In the genomic region with DNA sequence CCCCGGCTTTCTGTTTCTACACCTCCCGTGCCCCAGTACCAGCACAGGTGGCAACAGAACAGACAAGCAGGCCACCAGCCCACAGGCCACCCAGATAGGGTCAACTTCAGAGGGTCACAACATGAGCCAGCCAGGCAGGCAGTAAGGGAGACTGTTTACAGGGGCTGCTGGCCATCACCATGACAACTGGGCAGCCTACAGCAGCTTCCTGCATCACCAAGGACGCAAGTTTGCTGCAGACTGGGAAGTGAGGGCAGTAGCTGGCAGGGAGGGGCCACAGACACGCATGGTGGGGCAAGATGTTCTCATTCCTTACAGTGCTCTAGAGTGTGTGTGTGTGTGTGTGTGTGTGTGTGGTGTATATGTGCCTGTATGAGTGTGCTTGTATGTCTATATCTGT, we compare ENCODE assay signal across 8 mouse cellular contexts. TPM values are rescaled to one million over a fixed set of nuclear protein-coding genes. Genes with fewer than 3 reads are reported as not detected.
A peak's percentile ranks its signal among the peaks of the same experiment; 100 is the strongest.
DNase-seq lines count a peak whose midpoint lies in the region; ATAC-seq lines count a peak whose summit lies in the region.

No protein-coding gene starts in this region.

- 35% methylated on average over 4 of the region's 4 CpGs for WGBS in hindbrain, embryonic 10.5 days
- WGBS in midbrain, embryonic 13.5 days = 21% methylated on average over 4 of the region's 4 CpGs

- H3K4me2 ChIP-seq in midbrain, embryonic 13.5 days (replicated peaks) = no peak overlapping the region

- H3K27me3 ChIP-seq in hindbrain, embryonic 10.5 days (ENCODE audit: insufficient read depth, poor library complexity, severe bottlenecking) = no peaks in the 10 kb centered on the region
- H3K27me3 ChIP-seq in midbrain, embryonic 13.5 days = no peaks in the 10 kb centered on the region

- ATAC-seq in midbrain, embryonic 13.5 days = peak; percentile 72
- ATAC-seq in cerebellum, adult (ENCODE audit: insufficient number of reproducible peaks, low FRiP score, low TSS enrichment) = no peak

- no peaks in the 10 kb centered on the region for H3K9me3 ChIP-seq in hindbrain, embryonic 10.5 days
- no peaks in the 10 kb centered on the region for H3K9me3 ChIP-seq in midbrain, embryonic 13.5 days

- 0 out of 2 replicates have a peak overlapping the region, but pooled peaks have one; percentile 1 for H3K27ac ChIP-seq in hindbrain, embryonic 10.5 days
- no peak overlapping the region for H3K27ac ChIP-seq in midbrain, embryonic 13.5 days

- H3K36me3 ChIP-seq in hindbrain, embryonic 10.5 days = no peaks in the 10 kb centered on the region
- no peaks in the 10 kb centered on the region for H3K36me3 ChIP-seq in midbrain, embryonic 13.5 days

- H3K9ac ChIP-seq in midbrain, embryonic 13.5 days (replicated peaks) = 0 out of 2 replicates have a peak overlapping the region, but pooled peaks have one; percentile 11

- DNase-seq in heart, adult 11 months = peak; percentile 91
- no peak for DNase-seq in heart, adult 8-10 months (ENCODE audit: low spot score)
- DNase-seq in CD4-positive, CD25-positive, alpha-beta regulatory T cell, adult 2 months (ENCODE audit: low read depth, low spot score) = peak; percentile 64
- peak; percentile 62 for DNase-seq in hindbrain, embryonic 10.5 days (ENCODE audit: low spot score)
- DNase-seq in urinary bladder, postnatal 10 days (ENCODE audit: low spot score) = no peak
- no peak for DNase-seq in urinary bladder, postnatal 14 days (ENCODE audit: low spot score)

- peaks cover 47% of the 10 kb centered on the region for H3K4me1 ChIP-seq in hindbrain, embryonic 10.5 days (replicated peaks)
- peaks cover 30% of the 10 kb centered on the region for H3K4me1 ChIP-seq in midbrain, embryonic 13.5 days (replicated peaks)

- no peak overlapping the region for H3K4me3 ChIP-seq in hindbrain, embryonic 10.5 days
- no peak overlapping the region for H3K4me3 ChIP-seq in midbrain, embryonic 13.5 days (replicated peaks)

RNA-seq across cellular contexts. Expression of a gene that starts 18.8 kb away (rescaled TPM):
- 10 to 100 TPM; 29.2 to 47.0 (median 40.3) TPM for total RNA-seq in heart, adult 8-10 months (2022)
- 6.5 and 7.5 TPM in 2 replicates for polyA plus RNA-seq in hindbrain, embryonic 10.5 days (2016; fragmentation: Nextera tagmentation; extraction: Ambion mirVana)
- 6.0 and 7.8 TPM in 2 replicates for polyA plus RNA-seq in midbrain, embryonic 13.5 days (2015; fragmentation: Nextera tagmentation; extraction: Ambion mirVana)

Comparison
In these comparisons a context has a peak if more than half of its experiments do, and no peak if none do; other contexts are left out.
1. DNase-seq: peak in heart, adult 11 months (single experiment), CD4-positive, CD25-positive, alpha-beta regulatory T cell, adult 2 months (single experiment) and hindbrain, embryonic 10.5 days (single experiment); none in heart, adult 8-10 months (single experiment), urinary bladder, postnatal 10 days (single experiment) and urinary bladder, postnatal 14 days (single experiment).